Mouse (Mus musculus) midbrain, embryonic 13.5 days (tissue): ENCODE data around the gene Fam160a2. TPM values are rescaled to one million over a fixed set of nuclear protein-coding genes. Genes with fewer than 3 reads are reported as not detected.
"Not testable (repeated sequence)": the region's sequence is repeated elsewhere in the genome, so short reads cannot be mapped to it uniquely, and the experiment has no call there.

Experiments
- ATAC-seq: fragments of 200-750 bp; cut with Nextera tagmentation; 2 replicates; pipeline ENCODE4 v1.8.0; 2017; ENCODE audit warnings: mild to moderate bottlenecking, moderate TSS enrichment, moderate library complexity
- H3K27ac ChIP-seq: fragments of 300-500 bp; sonication (generic); 2 replicates; pipeline ENCODE4 v1.5.1; 2015; ENCODE audit warnings: inconsistent platforms, mild to moderate bottlenecking, moderate library complexity
- H3K27me3 ChIP-seq: fragments of 300-500 bp; sonication (generic); 2 replicates; pipeline ENCODE4 v1.6.1; 2015; ENCODE audit warnings: mild to moderate bottlenecking, inconsistent platforms
- H3K36me3 ChIP-seq: fragments of 300-500 bp; sonication (generic); 2 replicates; pipeline ENCODE4 v1.6.1; 2015; ENCODE audit warnings: mild to moderate bottlenecking, inconsistent platforms
- H3K4me1 ChIP-seq: fragments of 300-500 bp; sonication (generic); replicated peaks from 2 replicates; pipeline ENCODE4 v1.6.1; 2015; ENCODE audit warnings: inconsistent platforms
- H3K4me2 ChIP-seq: fragments of 300-500 bp; sonication (generic); replicated peaks from 2 replicates; pipeline ENCODE4 v1.6.1; 2015; ENCODE audit warnings: moderate library complexity, mild to moderate bottlenecking, inconsistent platforms
- H3K4me3 ChIP-seq: fragments of 300-500 bp; sonication (generic); replicated peaks from 2 replicates; pipeline ENCODE4 v1.5.1; 2015; ENCODE audit warnings: mild to moderate bottlenecking, inconsistent platforms
- H3K9ac ChIP-seq: fragments of 300-500 bp; sonication (generic); replicated peaks from 2 replicates; pipeline ENCODE4 v1.6.1; 2015; ENCODE audit warnings: mild to moderate bottlenecking, inconsistent platforms
- H3K9me3 ChIP-seq: fragments of 300-500 bp; sonication (generic); 2 replicates; pipeline ENCODE4 v1.6.1; 2016; ENCODE audit warnings: mild to moderate bottlenecking, inconsistent platforms
- WGBS: fragments of 180-500 bp; shearing (Covaris S2); methylation state at CpG from one replicate; pipeline ENCODE4 v1.1.7; 2015; 5-methylcytosine and 5-hydroxymethylcytosine counted together
- polyA plus RNA-seq: library from polyadenylated mRNA; unstranded; fragments of >200 nt; fragmentation: Nextera tagmentation; extraction: Ambion mirVana; gene quantifications from 2 replicates; pipeline ENCODE4 v1.2.1, GENCODE M21; 2015

The Fam160a2 gene
- polyA plus RNA-seq, 1 experiment from 2014 or later: 46.3 TPM

- no peaks in the 10 kb centered on the region for H3K4me1 ChIP-seq
Observed at GRCm38 (mm10) chr7:105416529-105416928, 16.7 kb upstream of the Fam160a2 start.

GRCm38 (mm10) chr7:105414385-105414784, 14.5 kb upstream of the Fam160a2 start:
- no peak overlapping the region for H3K4me3 ChIP-seq
- no peak overlapping the region for H3K9ac ChIP-seq
- H3K4me2 ChIP-seq: no peak overlapping the region
- no peak overlapping the region for H3K27ac ChIP-seq
- no peaks in the 10 kb centered on the region for H3K9me3 ChIP-seq
- H3K36me3 ChIP-seq: no peaks in the 10 kb centered on the region
- H3K27me3 ChIP-seq: peaks cover 4% of the 10 kb centered on the region; the same call in 1 of the 2 replicates
- no peak for ATAC-seq
- WGBS: 70% methylated on average over 6 of the region's 6 CpGs
- no peaks in the 10 kb centered on the region for H3K4me1 ChIP-seq

More at GRCm38 (mm10) chr7:105416529-105416928, 16.7 kb upstream of the Fam160a2 start:
- H3K4me2 ChIP-seq: no peak overlapping the region
- no peak overlapping the region for H3K27ac ChIP-seq
- no peak for ATAC-seq
- no peaks in the 10 kb centered on the region for H3K9me3 ChIP-seq
- H3K4me3 ChIP-seq: no peak overlapping the region
- no peaks in the 10 kb centered on the region for H3K36me3 ChIP-seq
- no peak overlapping the region for H3K9ac ChIP-seq
- 93% methylated on average over 7 of the region's 7 CpGs for WGBS
- no peaks in the 10 kb centered on the region for H3K27me3 ChIP-seq

- WGBS: 57% methylated on average over 8 of the region's 8 CpGs
- peak; percentile 51; the same call in 1 of the 2 replicates for ATAC-seq
Observed at GRCm38 (mm10) chr7:105411874-105412632, 12.2 kb upstream of the Fam160a2 start.

GRCm38 (mm10) chr7:105406322-105406721, 6.5 kb upstream of the Fam160a2 start:
- WGBS: 68% methylated on average over 1 of the region's 1 CpGs
- H3K4me1 ChIP-seq: no peaks in the 10 kb centered on the region

More at GRCm38 (mm10) chr7:105411874-105412632, 12.2 kb upstream of the Fam160a2 start:
- H3K4me3 ChIP-seq, H3K27ac ChIP-seq, H3K4me2 ChIP-seq, H3K9me3 ChIP-seq, H3K9ac ChIP-seq, H3K27me3 ChIP-seq, H3K4me1 ChIP-seq, H3K36me3 ChIP-seq: not testable (repeated sequence)

GRCm38 (mm10) chr7:105404268-105404667, 4.4 kb upstream of the Fam160a2 start, which contains the start of gene Cnga4:
Cnga4 (plus strand) TSS chr7:105404568.
- 87% methylated on average over 5 of the region's 5 CpGs for WGBS
- H3K4me1 ChIP-seq: peaks cover 7% of the 10 kb centered on the region
- H3K4me2 ChIP-seq: no peak within 1 kb of the TSS
- no peaks in the 10 kb centered on the region for H3K27me3 ChIP-seq
- H3K9me3 ChIP-seq: no peaks in the 10 kb centered on the region
- H3K27ac ChIP-seq: no peak within 1 kb of the TSS
- ATAC-seq: no peak
- H3K36me3 ChIP-seq: no peaks in the 10 kb centered on the region
- H3K9ac ChIP-seq: no peak within 1 kb of the TSS
- no peak within 1 kb of the TSS for H3K4me3 ChIP-seq

More at GRCm38 (mm10) chr7:105406322-105406721, 6.5 kb upstream of the Fam160a2 start:
- Histone ChIP-seq H3K27ac (no peak overlapping the region), H3K36me3 (no peaks in the 10 kb centered on the region), H3K9me3 (no peaks in the 10 kb centered on the region), H3K9ac (no peak overlapping the region), H3K4me2 (no peak overlapping the region), H3K27me3 (peaks cover 4% of the 10 kb centered on the region; the same call in 1 of the 2 replicates), H3K4me3 (no peak overlapping the region)
- ATAC-seq: no peak

DNA sequence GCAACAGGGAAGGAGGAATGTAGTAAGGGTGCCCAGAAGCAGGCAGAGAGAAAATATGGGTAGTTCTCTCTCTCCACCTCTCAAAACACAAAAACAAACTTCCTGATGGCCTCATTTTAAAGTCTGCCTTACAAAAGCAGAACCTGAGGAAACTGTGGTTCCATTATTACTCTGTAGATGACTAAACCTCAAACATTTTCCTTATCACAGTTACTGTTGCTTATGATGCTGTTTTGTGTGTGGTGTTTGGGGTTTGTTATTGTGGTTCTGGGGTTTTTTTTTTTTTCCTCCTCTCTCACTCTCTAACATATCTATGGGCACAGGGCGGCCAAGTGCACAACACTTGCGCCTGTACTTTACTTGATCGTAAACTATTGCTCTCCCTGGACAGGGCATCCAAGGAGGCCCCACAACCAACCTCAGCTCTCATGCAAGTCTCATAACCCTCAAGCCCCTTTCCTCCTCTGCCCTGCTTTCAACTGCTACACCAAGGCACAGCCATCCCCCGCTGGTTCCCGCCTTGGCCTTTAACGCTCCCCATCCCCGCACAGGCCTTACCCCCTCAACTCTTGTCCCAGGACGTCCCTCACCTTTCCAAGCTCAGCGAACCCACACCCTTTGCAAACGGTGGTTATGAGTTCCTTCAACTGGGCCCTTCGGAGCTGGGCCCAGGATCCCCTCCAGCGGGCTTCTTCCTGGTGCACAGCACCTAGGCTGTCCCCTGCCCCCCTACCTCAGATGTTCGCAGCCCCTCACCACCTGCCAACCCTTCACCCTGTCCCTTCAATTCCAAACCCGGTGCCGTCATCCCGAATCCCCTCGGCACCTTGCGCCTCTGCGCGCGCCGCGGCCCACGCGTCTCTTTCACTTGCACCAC, 558 bp downstream of the Fam160a2 start:
- peak overlapping the region; percentile 58; the same call in 1 of the 2 replicates for H3K27ac ChIP-seq
- WGBS: 2% methylated on average over 25 of the region's 25 CpGs
- peak overlapping the region; percentile 85 for H3K4me3 ChIP-seq
- no peak for ATAC-seq
- H3K36me3 ChIP-seq: no peaks in the 10 kb centered on the region
- peak overlapping the region; percentile 83 for H3K4me2 ChIP-seq
- H3K9me3 ChIP-seq: no peaks in the 10 kb centered on the region
- no peaks in the 10 kb centered on the region for H3K27me3 ChIP-seq
- H3K4me1 ChIP-seq: peaks cover 26% of the 10 kb centered on the region
- H3K9ac ChIP-seq: peak overlapping the region; percentile 94

GRCm38 (mm10) chr7:105396126-105396525, 3.7 kb downstream of the Fam160a2 start:
- peaks cover 26% of the 10 kb centered on the region for H3K4me1 ChIP-seq
- no peak overlapping the region for H3K27ac ChIP-seq
- H3K4me2 ChIP-seq: no peak overlapping the region
- no peaks in the 10 kb centered on the region for H3K9me3 ChIP-seq
- no peak overlapping the region for H3K4me3 ChIP-seq
- ATAC-seq: no peak
- no peaks in the 10 kb centered on the region for H3K27me3 ChIP-seq
- no peak overlapping the region for H3K9ac ChIP-seq
- H3K36me3 ChIP-seq: no peaks in the 10 kb centered on the region

DNA sequence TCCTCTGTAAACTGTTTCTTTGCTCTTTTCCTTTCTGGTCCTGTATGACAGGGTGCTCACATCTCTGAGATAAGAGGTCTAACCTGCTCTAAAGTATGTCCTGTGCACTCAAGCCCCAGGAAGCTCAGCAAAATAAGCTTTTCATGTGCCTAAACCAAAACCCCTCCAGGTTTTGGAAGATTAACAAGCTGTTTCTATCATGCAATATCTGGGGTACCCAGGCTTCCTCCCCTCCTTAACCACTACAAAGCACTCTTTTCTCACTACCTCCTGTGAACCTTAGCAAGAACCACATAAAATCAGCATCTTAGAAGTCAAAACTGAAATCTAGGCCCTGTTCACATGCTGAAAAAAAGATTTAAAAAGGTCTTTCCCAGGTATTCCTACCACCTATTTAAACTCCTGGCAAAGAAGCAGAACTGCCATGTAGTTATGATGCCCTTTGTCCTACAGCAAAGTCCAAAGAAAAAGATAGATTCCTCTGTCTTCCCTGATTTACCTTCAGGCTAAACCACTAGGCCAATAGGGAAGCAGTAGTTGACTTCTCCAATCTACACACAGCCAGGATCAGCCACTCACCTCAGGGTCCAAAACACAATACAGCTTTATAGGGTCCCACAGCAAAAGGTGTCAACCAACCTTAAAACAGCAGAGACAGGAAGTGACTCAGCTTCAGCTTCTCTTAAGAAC, 4.6 kb downstream of the Fam160a2 start:
- no peaks in the 10 kb centered on the region for H3K9me3 ChIP-seq
- no peak overlapping the region for H3K4me3 ChIP-seq
- peaks cover 1% of the 10 kb centered on the region for H3K36me3 ChIP-seq
- H3K27ac ChIP-seq: no peak overlapping the region
- ATAC-seq: no peak
- H3K9ac ChIP-seq: no peak overlapping the region
- H3K27me3 ChIP-seq: no peaks in the 10 kb centered on the region
- H3K4me1 ChIP-seq: peaks cover 21% of the 10 kb centered on the region
- no peak overlapping the region for H3K4me2 ChIP-seq

DNA sequence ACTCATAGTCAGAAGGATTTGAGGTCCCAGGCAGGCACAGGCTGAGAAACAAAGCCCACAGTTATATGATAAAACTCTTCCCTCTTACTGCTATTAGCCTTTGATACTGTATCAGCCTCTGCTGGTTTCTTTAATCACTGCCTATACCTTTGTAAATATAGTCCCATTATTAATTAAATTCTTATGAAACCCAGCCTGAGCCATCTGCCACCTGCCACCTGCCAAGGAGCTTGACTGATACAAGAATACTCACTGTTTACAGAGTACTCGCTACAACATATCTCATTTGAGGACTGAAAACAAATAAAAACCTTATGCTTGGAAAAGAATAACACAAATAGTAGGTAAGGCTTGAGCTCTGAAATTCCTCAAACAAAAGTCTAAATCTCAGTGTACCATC, 5.2 kb downstream of the Fam160a2 start:
- Histone ChIP-seq H3K4me2 (no peak overlapping the region), H3K4me1 (peaks cover 21% of the 10 kb centered on the region), H3K9me3 (no peaks in the 10 kb centered on the region), H3K36me3 (peaks cover 8% of the 10 kb centered on the region), H3K4me3 (no peak overlapping the region), H3K9ac (no peak overlapping the region), H3K27me3 (no peaks in the 10 kb centered on the region), H3K27ac (no peak overlapping the region)
- WGBS: 89% methylated on average over 1 of the region's 1 CpGs
- no peak for ATAC-seq

DNA sequence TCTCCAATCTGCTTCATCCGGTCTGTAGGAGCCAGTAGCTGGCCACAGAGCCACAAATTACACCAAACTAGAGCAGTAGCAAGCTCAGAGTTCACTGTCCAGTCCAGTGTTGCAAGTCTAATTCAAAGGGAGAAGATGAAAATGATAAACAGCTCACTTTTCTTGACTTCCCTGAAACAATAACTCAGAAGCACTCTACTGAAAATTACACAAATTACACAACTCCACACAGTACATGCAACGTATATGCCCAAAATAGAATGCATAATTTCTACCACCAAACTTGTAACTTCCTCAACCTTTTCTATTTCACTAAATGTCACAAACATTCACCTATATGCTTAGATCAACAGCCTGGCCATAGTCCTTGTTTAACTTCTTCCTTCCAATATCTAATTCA, 9.6 kb downstream of the Fam160a2 start:
- 100% methylated on average over 2 of the region's 2 CpGs for WGBS
- H3K9me3 ChIP-seq: no peaks in the 10 kb centered on the region
- H3K4me2 ChIP-seq: no peak overlapping the region
- peaks cover 49% of the 10 kb centered on the region for H3K36me3 ChIP-seq
- no peak for ATAC-seq
- H3K4me1 ChIP-seq: no peaks in the 10 kb centered on the region
- H3K9ac ChIP-seq: no peak overlapping the region
- H3K27me3 ChIP-seq: no peaks in the 10 kb centered on the region
- H3K4me3 ChIP-seq: no peak overlapping the region
- no peak overlapping the region for H3K27ac ChIP-seq

- Histone ChIP-seq H3K4me1 (no peaks in the 10 kb centered on the region), H3K4me2 (no peak overlapping the region), H3K9me3 (no peaks in the 10 kb centered on the region), H3K36me3 (peaks cover 73% of the 10 kb centered on the region), H3K4me3 (no peak overlapping the region), H3K27me3 (no peaks in the 10 kb centered on the region), H3K27ac (no peak overlapping the region), H3K9ac (no peak overlapping the region)
- no peak for ATAC-seq
- WGBS: 99% methylated on average over 2 of the region's 2 CpGs
Observed at GRCm38 (mm10) chr7:105387696-105388095, 12.2 kb downstream of the Fam160a2 start.

GRCm38 (mm10) chr7:105380329-105380728, 19.5 kb downstream of the Fam160a2 start:
- H3K27ac ChIP-seq: no peak overlapping the region
- peaks cover 86% of the 10 kb centered on the region for H3K36me3 ChIP-seq
- no peaks in the 10 kb centered on the region for H3K9me3 ChIP-seq
- H3K9ac ChIP-seq: no peak overlapping the region
- H3K27me3 ChIP-seq: no peaks in the 10 kb centered on the region
- H3K4me2 ChIP-seq: no peak overlapping the region
- H3K4me1 ChIP-seq: no peaks in the 10 kb centered on the region
- 97% methylated on average over 3 of the region's 3 CpGs for WGBS
- H3K4me3 ChIP-seq: no peak overlapping the region
- ATAC-seq: no peak
